Mouse (Mus musculus) thymus, postnatal 10 days (tissue): Measurements from ENCODE around the gene Mrps6.

Source experiments
- DNase-seq, 2 experiments: peaks; one replicate each; pipeline ENCODE4 v3.0.0; 2021; ENCODE audit warnings: low spot score in 2 of 2

The Mrps6 gene

GRCm38 (mm10) chr16:92057852-92058643 lies at the start of gene Mrps6, which contains the start of the genes Gm49711 and Slc5a3:
Mrps6 (plus strand) TSS chr16:92058270.
Gm49711 (plus strand) TSS chr16:92058316.
Slc5a3 (plus strand) TSS chr16:92058322.
- peak; percentile 80 to 89 for DNase-seq

- DNase-seq: no peak
Measured at GRCm38 (mm10) chr16:92009586-92009985, 48.5 kb upstream of the Mrps6 start.

GRCm38 (mm10) chr16:92016792-92017191 lies 41.3 kb upstream of the Mrps6 start:
- no peak for DNase-seq

- peak; percentile 46 to 58 for DNase-seq
Measured at GRCm38 (mm10) chr16:92019141-92020118, 38.6 kb upstream of the Mrps6 start.

- DNase-seq: no peak
Measured at GRCm38 (mm10) chr16:92021656-92022400, 36.2 kb upstream of the Mrps6 start.

- no peak for DNase-seq
Measured at GRCm38 (mm10) chr16:92022494-92023283, 35.4 kb upstream of the Mrps6 start.

GRCm38 (mm10) chr16:92033286-92033685 lies 24.8 kb upstream of the Mrps6 start:
- DNase-seq: no peak

GRCm38 (mm10) chr16:92034676-92035075 lies 23.4 kb upstream of the Mrps6 start:
- no peak for DNase-seq

- DNase-seq: no peak
Measured at GRCm38 (mm10) chr16:92036701-92037100, 21.4 kb upstream of the Mrps6 start.

- peak; percentile 51 to 55 for DNase-seq
Measured at GRCm38 (mm10) chr16:92037891-92038607, 20.0 kb upstream of the Mrps6 start.

- no peak for DNase-seq
Measured at GRCm38 (mm10) chr16:92039421-92039820, 18.6 kb upstream of the Mrps6 start.

- DNase-seq: no peak
Measured at GRCm38 (mm10) chr16:92039966-92040365, 18.1 kb upstream of the Mrps6 start.

GRCm38 (mm10) chr16:92051777-92052310 lies 6.2 kb upstream of the Mrps6 start:
- DNase-seq: no peak

GRCm38 (mm10) chr16:92052569-92052968 lies 5.5 kb upstream of the Mrps6 start:
- no peak for DNase-seq

- DNase-seq: no peak
Measured at GRCm38 (mm10) chr16:92056711-92057110, 1.4 kb upstream of the Mrps6 start.

GRCm38 (mm10) chr16:92057456-92057851 lies 616 bp upstream of the Mrps6 start:
- DNase-seq: no peak

GRCm38 (mm10) chr16:92058644-92059620 lies 862 bp downstream of the Mrps6 start:
- DNase-seq: peak in 1 of 2 experiments; percentile 13

GRCm38 (mm10) chr16:92060213-92060612 lies 2.1 kb downstream of the Mrps6 start:
- DNase-seq: no peak

- DNase-seq: no peak
Measured at GRCm38 (mm10) chr16:92061586-92061985, 3.5 kb downstream of the Mrps6 start.
